ENCODE assay signal across 13 mouse cellular contexts in genomic region chr10:79861230-79862048, GRCm38 (mm10). TPM values are rescaled to one million over a fixed set of nuclear protein-coding genes. Genes with fewer than 3 reads are reported as not detected.
DNase-seq lines count a peak whose midpoint lies in the region; ATAC-seq and TF ChIP-seq lines count a peak whose summit lies in the region.
"Had no signal": no experiment of that assay in that cellular context is flagged by ENCODE, and none has a peak within 500 bp of the region (broad histone marks: within the 10 kb centered on the region; RNA-seq: fewer than 3 reads in every experiment).

No protein-coding gene starts in this region.

- H3K4me1 ChIP-seq in hindbrain, postnatal 0 days (ENCODE audit: insufficient read depth, low read length), result peaks cover 23% of the 10 kb centered on the region
- peaks cover 55% of the 10 kb centered on the region for H3K4me1 ChIP-seq in hindbrain, embryonic 10.5 days (replicated peaks)
- peaks cover 8% of the 10 kb centered on the region for H3K4me1 ChIP-seq in bone marrow, adult 2 months (ENCODE audit: control insufficient read depth, insufficient read depth, low read length)
- peaks cover 68% of the 10 kb centered on the region for H3K4me1 ChIP-seq in embryonic facial prominence, embryonic 15.5 days
- H3K4me1 ChIP-seq in liver, embryonic 11.5 days (replicated peaks; ENCODE audit: control insufficient read depth, insufficient read depth, low read length), result peaks cover 18% of the 10 kb centered on the region
- H3K4me1 ChIP-seq in thymus, adult 2 months (replicated peaks; ENCODE audit: control insufficient read depth, insufficient read depth, low read length), result peaks cover 22% of the 10 kb centered on the region

- H3K27me3 ChIP-seq in hindbrain, postnatal 0 days (ENCODE audit: insufficient read depth, low read length), result no peaks in the 10 kb centered on the region
- no peaks in the 10 kb centered on the region for H3K27me3 ChIP-seq in hindbrain, embryonic 10.5 days (ENCODE audit: insufficient read depth, poor library complexity, severe bottlenecking)
- no peaks in the 10 kb centered on the region for H3K27me3 ChIP-seq in embryonic facial prominence, embryonic 15.5 days
- no peaks in the 10 kb centered on the region for H3K27me3 ChIP-seq in liver, embryonic 11.5 days (replicated peaks; ENCODE audit: control insufficient read depth, insufficient read depth, low read length)
- no peaks in the 10 kb centered on the region for H3K27me3 ChIP-seq in thymus, adult 2 months (ENCODE audit: control insufficient read depth, insufficient read depth, low read length)
- H3K27me3 ChIP-seq: embryonic facial prominence, embryonic 12.5 days had no signal

- no peak overlapping the region for H3K9ac ChIP-seq in hindbrain, postnatal 0 days (replicated peaks; ENCODE audit: low read length)
- H3K9ac ChIP-seq in embryonic facial prominence, embryonic 15.5 days, result no peak overlapping the region
- no peak overlapping the region for H3K9ac ChIP-seq in liver, embryonic 11.5 days (ENCODE audit: low read depth, low read length)
- H3K9ac ChIP-seq: embryonic facial prominence, embryonic 12.5 days had no signal

- peaks cover 58% of the 10 kb centered on the region for H3K36me3 ChIP-seq in hindbrain, postnatal 0 days (ENCODE audit: insufficient read depth, low read length)
- H3K36me3 ChIP-seq in hindbrain, embryonic 10.5 days, result peaks cover 100% of the 10 kb centered on the region
- peaks cover 83% of the 10 kb centered on the region for H3K36me3 ChIP-seq in embryonic facial prominence, embryonic 15.5 days
- H3K36me3 ChIP-seq in liver, embryonic 11.5 days (ENCODE audit: control insufficient read depth, insufficient read depth, low read length), result peaks cover 67% of the 10 kb centered on the region
- peaks cover 66% of the 10 kb centered on the region for H3K36me3 ChIP-seq in thymus, adult 2 months (ENCODE audit: control insufficient read depth, insufficient read depth, low read length)

- TF ChIP-seq CTCF in hindbrain, postnatal 0 days (IDR thresholded peaks at IDR 0.05; ENCODE audit: low read depth), result no peak
- TF ChIP-seq CTCF in bone marrow, adult 2 months (IDR thresholded peaks at IDR 0.05; ENCODE audit: control insufficient read depth, insufficient read depth, low read length), result no peak
- TF ChIP-seq CTCF in thymus, adult 2 months (IDR thresholded peaks at IDR 0.05; ENCODE audit: borderline replicate concordance, control insufficient read depth, extremely low read depth, insufficient read depth, low read length, poor library complexity), result no peak

- H3K4me3 ChIP-seq in hindbrain, postnatal 0 days (ENCODE audit: low read length), result no peak overlapping the region
- no peak overlapping the region for H3K4me3 ChIP-seq in hindbrain, embryonic 10.5 days
- no peak overlapping the region for H3K4me3 ChIP-seq in bone marrow, adult 2 months (replicated peaks; ENCODE audit: control insufficient read depth, low read depth, low read length)
- no peak overlapping the region for H3K4me3 ChIP-seq in embryonic facial prominence, embryonic 15.5 days (replicated peaks)
- no peak overlapping the region for H3K4me3 ChIP-seq in liver, embryonic 11.5 days (ENCODE audit: low read depth, low read length)
- H3K4me3 ChIP-seq in thymus, adult 2 months (ENCODE audit: control insufficient read depth, insufficient read depth, low read length), result no peak overlapping the region
- H3K4me3 ChIP-seq: embryonic facial prominence, embryonic 12.5 days; left cerebral cortex, adult 2 months had no signal

- H3K27ac ChIP-seq in hindbrain, postnatal 0 days, result peak overlapping the region; percentile 22
- no peak overlapping the region for H3K27ac ChIP-seq in hindbrain, embryonic 10.5 days
- H3K27ac ChIP-seq in bone marrow, adult 2 months (ENCODE audit: control insufficient read depth, insufficient read depth, low read depth, low read length, poor library complexity), result no peak overlapping the region
- peak overlapping the region; percentile 66 for H3K27ac ChIP-seq in embryonic facial prominence, embryonic 15.5 days (replicated peaks)
- H3K27ac ChIP-seq in liver, embryonic 11.5 days (ENCODE audit: low read depth, low read length), result no peak overlapping the region
- no peak overlapping the region for H3K27ac ChIP-seq in thymus, adult 2 months (ENCODE audit: control insufficient read depth, insufficient read depth, low read length)
- H3K27ac ChIP-seq: left cerebral cortex, adult 2 months had no signal

- no peak overlapping the region for H3K4me2 ChIP-seq in hindbrain, postnatal 0 days (ENCODE audit: low read depth, low read length)
- 0 out of 2 replicates have a peak overlapping the region, but pooled peaks have one; percentile 2 for H3K4me2 ChIP-seq in embryonic facial prominence, embryonic 15.5 days (replicated peaks)
- no peak overlapping the region for H3K4me2 ChIP-seq in liver, embryonic 11.5 days
- H3K4me2 ChIP-seq: embryonic facial prominence, embryonic 12.5 days had no signal

- 0 out of 2 replicates have a peak, but pooled peaks have one; percentile 19 for TF ChIP-seq POLR2A in bone marrow, adult 2 months (IDR thresholded peaks at IDR 0.05; ENCODE audit: borderline replicate concordance, control insufficient read depth, low read depth, low read length)
- TF ChIP-seq POLR2A in thymus, adult 2 months (IDR thresholded peaks at IDR 0.05; ENCODE audit: control insufficient read depth, extremely low read depth, insufficient read depth, low read length, poor library complexity), result no peak

- H3K9me3 ChIP-seq in hindbrain, postnatal 0 days (ENCODE audit: low read length), result no peaks in the 10 kb centered on the region
- H3K9me3 ChIP-seq in hindbrain, embryonic 10.5 days, result no peaks in the 10 kb centered on the region
- H3K9me3 ChIP-seq in embryonic facial prominence, embryonic 15.5 days (replicated peaks), result no peaks in the 10 kb centered on the region
- no peaks in the 10 kb centered on the region for H3K9me3 ChIP-seq in liver, embryonic 11.5 days (ENCODE audit: control insufficient read depth, low read length)
- H3K9me3 ChIP-seq: embryonic facial prominence, embryonic 12.5 days had no signal

- WGBS in hindbrain, postnatal 0 days, result 64% methylated on average over 25 of the region's 25 CpGs
- WGBS in hindbrain, embryonic 10.5 days, result 86% methylated on average over 25 of the region's 25 CpGs
- 83% methylated on average over 25 of the region's 25 CpGs for WGBS in bone marrow, adult 2 months
- WGBS in embryonic facial prominence, embryonic 15.5 days, result 71% methylated on average over 25 of the region's 25 CpGs
- 85% methylated on average over 25 of the region's 25 CpGs for WGBS in liver, embryonic 11.5 days
- WGBS in thymus, adult 2 months, result 94% methylated on average over 25 of the region's 25 CpGs

- ATAC-seq in hindbrain, postnatal 0 days, result no peak
- no peak for ATAC-seq in embryonic facial prominence, embryonic 15.5 days (ENCODE audit: insufficient number of reproducible peaks, low FRiP score, low TSS enrichment, low read depth)
- ATAC-seq in liver, embryonic 11.5 days (replicated peaks; ENCODE audit: low FRiP score), result no peak

- no peak for DNase-seq in hindbrain, postnatal 0 days (ENCODE audit: low spot score)
- no peak for DNase-seq in hindbrain, embryonic 10.5 days (ENCODE audit: low spot score)
- DNase-seq in kidney, postnatal 25 days, result peak; percentile 77 to 89
- no peak for DNase-seq in liver, embryonic 11.5 days (ENCODE audit: low spot score)
- no peak for DNase-seq in testis, postnatal 10 days (ENCODE audit: low spot score)
- no peak for DNase-seq in thymus, adult 2 months
- DNase-seq: adrenal gland, postnatal 14 days; heart, postnatal 36 days; lung, postnatal 4 days had no signal

RNA-seq across cellular contexts. Expression of gene Ptbp1, which starts 7.2 kb away (rescaled TPM):
- 166 and 173 TPM in 2 replicates for total RNA-seq in hindbrain, postnatal 0 days (2014; rRNA removed)
- 58.9 and 65.5 TPM in 2 replicates for polyA plus RNA-seq in hindbrain, postnatal 0 days (2015; fragmentation: Nextera tagmentation; extraction: Ambion mirVana)
- polyA plus RNA-seq in hindbrain, embryonic 10.5 days (2016; fragmentation: Nextera tagmentation; extraction: Ambion mirVana), result 288 and 338 TPM in 2 replicates
- polyA plus RNA-seq in bone marrow, adult 2 months (2011; ENCODE audit: insufficient read depth, insufficient read length, low replicate concordance, missing spikeins), result 113 and 188 TPM in 2 replicates
- 299 and 325 TPM in 2 replicates for polyA plus RNA-seq in embryonic facial prominence, embryonic 15.5 days (2015; fragmentation: Nextera tagmentation; extraction: Ambion mirVana)
- polyA plus RNA-seq in liver, embryonic 11.5 days (2014; fragmentation: Nextera tagmentation; extraction: Ambion mirVana), result 329 and 336 TPM in 2 replicates
- 583 and 703 TPM in 2 replicates for polyA plus RNA-seq in thymus, adult 2 months (2012; rRNA removed)

RNA-seq across cellular contexts. Expression of gene Prtn3, which starts 12.8 kb away (rescaled TPM):
- total RNA-seq in hindbrain, postnatal 0 days (2014; rRNA removed), result 9.4 and 20.5 TPM in 2 replicates
- polyA plus RNA-seq in hindbrain, postnatal 0 days (2015; fragmentation: Nextera tagmentation; extraction: Ambion mirVana), result 11.6 and 11.8 TPM in 2 replicates
- 10.0 and 15.1 TPM in 2 replicates for polyA plus RNA-seq in hindbrain, embryonic 10.5 days (2016; fragmentation: Nextera tagmentation; extraction: Ambion mirVana)
- polyA plus RNA-seq in bone marrow, adult 2 months (2011; ENCODE audit: insufficient read depth, insufficient read length, low replicate concordance, missing spikeins), result 143 and 259 TPM in 2 replicates
- polyA plus RNA-seq in embryonic facial prominence, embryonic 15.5 days (2015; fragmentation: Nextera tagmentation; extraction: Ambion mirVana), result 4.3 and 5.6 TPM in 2 replicates
- 50.9 and 52.4 TPM in 2 replicates for polyA plus RNA-seq in liver, embryonic 11.5 days (2014; fragmentation: Nextera tagmentation; extraction: Ambion mirVana)
- 5.3 and 9.2 TPM in 2 replicates for polyA plus RNA-seq in thymus, adult 2 months (2012; rRNA removed)
- total RNA-seq: heart, postnatal 36 days had no signal

RNA-seq across cellular contexts. Expression of gene Plppr3, which starts 13.0 kb away (rescaled TPM):
- 487 and 541 TPM in 2 replicates for total RNA-seq in hindbrain, postnatal 0 days (2014; rRNA removed)
- 268 and 283 TPM in 2 replicates for polyA plus RNA-seq in hindbrain, postnatal 0 days (2015; fragmentation: Nextera tagmentation; extraction: Ambion mirVana)
- polyA plus RNA-seq in hindbrain, embryonic 10.5 days (2016; fragmentation: Nextera tagmentation; extraction: Ambion mirVana), result 122 and 205 TPM in 2 replicates
- polyA plus RNA-seq in bone marrow, adult 2 months (2011; ENCODE audit: insufficient read depth, insufficient read length, low replicate concordance, missing spikeins), result 16.4 and 32.4 TPM in 2 replicates
- polyA plus RNA-seq in embryonic facial prominence, embryonic 15.5 days (2015; fragmentation: Nextera tagmentation; extraction: Ambion mirVana), result 59.9 and 68.2 TPM in 2 replicates
- polyA plus RNA-seq in liver, embryonic 11.5 days (2014; fragmentation: Nextera tagmentation; extraction: Ambion mirVana), result 17.6 and 20.9 TPM in 2 replicates
- polyA plus RNA-seq in thymus, adult 2 months (2012; rRNA removed), result 1.1 and 1.9 TPM in 2 replicates
- total RNA-seq: heart, postnatal 36 days had no signal

RNA-seq across cellular contexts. Expression of gene Elane, which starts 24.6 kb away (rescaled TPM):
- not detected in 2 replicates for total RNA-seq in hindbrain, postnatal 0 days (2014; rRNA removed)
- 0.24 TPM in 1 of 2 replicates, not detected in the other for polyA plus RNA-seq in hindbrain, postnatal 0 days (2015; fragmentation: Nextera tagmentation; extraction: Ambion mirVana)
- polyA plus RNA-seq in hindbrain, embryonic 10.5 days (2016; fragmentation: Nextera tagmentation; extraction: Ambion mirVana), result not detected in 2 replicates
- 102 and 162 TPM in 2 replicates for polyA plus RNA-seq in bone marrow, adult 2 months (2011; ENCODE audit: insufficient read depth, insufficient read length, low replicate concordance, missing spikeins)
- 0.28 and 0.85 TPM in 2 replicates for polyA plus RNA-seq in embryonic facial prominence, embryonic 15.5 days (2015; fragmentation: Nextera tagmentation; extraction: Ambion mirVana)
- 11.1 and 11.8 TPM in 2 replicates for polyA plus RNA-seq in liver, embryonic 11.5 days (2014; fragmentation: Nextera tagmentation; extraction: Ambion mirVana)
- 3.7 and 8.9 TPM in 2 replicates for polyA plus RNA-seq in thymus, adult 2 months (2012; rRNA removed)
- total RNA-seq: heart, postnatal 36 days; left cerebral cortex, adult 2 months had no signal

RNA-seq across cellular contexts. Expression of gene Cfd, which starts 29.2 kb away (rescaled TPM):
- not detected in 2 replicates for total RNA-seq in hindbrain, postnatal 0 days (2014; rRNA removed)
- polyA plus RNA-seq in hindbrain, postnatal 0 days (2015; fragmentation: Nextera tagmentation; extraction: Ambion mirVana), result not detected in 2 replicates
- not detected in 2 replicates for polyA plus RNA-seq in hindbrain, embryonic 10.5 days (2016; fragmentation: Nextera tagmentation; extraction: Ambion mirVana)
- 20.0 TPM in 1 of 2 replicates, not detected in the other for polyA plus RNA-seq in bone marrow, adult 2 months (2011; ENCODE audit: insufficient read depth, insufficient read length, low replicate concordance, missing spikeins)
- polyA plus RNA-seq in embryonic facial prominence, embryonic 15.5 days (2015; fragmentation: Nextera tagmentation; extraction: Ambion mirVana), result not detected in 2 replicates
- polyA plus RNA-seq in liver, embryonic 11.5 days (2014; fragmentation: Nextera tagmentation; extraction: Ambion mirVana), result not detected in 2 replicates
- 1,248 and 1,398 TPM in 2 replicates for polyA plus RNA-seq in thymus, adult 2 months (2012; rRNA removed)
- total RNA-seq: left cerebral cortex, adult 2 months had no signal
- polyA plus RNA-seq: embryonic facial prominence, embryonic 12.5 days had no signal

Comparison
In these comparisons a context has a peak if more than half of its experiments do, and no peak if none do; other contexts are left out.
1. H3K27ac ChIP-seq: peak in hindbrain, postnatal 0 days (single experiment) and embryonic facial prominence, embryonic 15.5 days (single experiment); none in hindbrain, embryonic 10.5 days (single experiment), bone marrow, adult 2 months (single experiment), liver, embryonic 11.5 days (single experiment) and thymus, adult 2 months (single experiment).
2. DNase-seq: peak in kidney, postnatal 25 days (2 of 2); none in hindbrain, postnatal 0 days (single experiment), hindbrain, embryonic 10.5 days (single experiment), liver, embryonic 11.5 days (single experiment), testis, postnatal 10 days (single experiment) and thymus, adult 2 months (single experiment).